Mouse (Mus musculus) embryonic facial prominence, embryonic 14.5 days (tissue): Measurements from ENCODE around the gene Smim1. TPM values are rescaled to one million over a fixed set of nuclear protein-coding genes. Genes with fewer than 3 reads are reported as not detected.

Experiments used
- ATAC-seq: fragments of 200-750 bp; cut with Nextera tagmentation; 2 replicates; pipeline ENCODE4 v1.8.0; 2017; ENCODE audit warnings: low read depth, moderate number of reproducible peaks, moderate TSS enrichment
- DNase-seq: peaks from one replicate; pipeline ENCODE4 v3.0.0-alpha.2; 2015; ENCODE audit warnings: low spot score
- H3K27ac ChIP-seq: fragments of 300-500 bp; sonication (generic); replicated peaks from 2 replicates; pipeline ENCODE4 v1.5.1; 2014; ENCODE audit warnings: low read depth, mild to moderate bottlenecking, low read length, moderate library complexity
- H3K27me3 ChIP-seq: fragments of 300-500 bp; sonication (generic); replicated peaks from 2 replicates; pipeline ENCODE4 v1.6.1; 2014; ENCODE audit warnings: low read length; ENCODE audit not compliant: control insufficient read depth, insufficient read depth
- H3K36me3 ChIP-seq: fragments of 300-500 bp; sonication (generic); 2 replicates; pipeline ENCODE4 v1.6.1; 2014; ENCODE audit warnings: low read length, mixed read lengths; ENCODE audit not compliant: control insufficient read depth, insufficient read depth
- H3K4me1 ChIP-seq: fragments of 300-500 bp; sonication (generic); 2 replicates; pipeline ENCODE4 v1.6.1; 2014; ENCODE audit warnings: antibody characterized with exemption, low read length; ENCODE audit not compliant: control insufficient read depth, insufficient read depth
- H3K4me2 ChIP-seq: fragments of 300-500 bp; sonication (generic); 2 replicates; pipeline ENCODE4 v1.6.1; 2014; ENCODE audit warnings: low read depth, mild to moderate bottlenecking, low read length, moderate library complexity, mixed read lengths
- H3K4me3 ChIP-seq: fragments of 300-500 bp; sonication (generic); 2 replicates; pipeline ENCODE4 v1.5.1; 2014; ENCODE audit warnings: low read depth, mild to moderate bottlenecking, low read length
- H3K9ac ChIP-seq: fragments of 300-500 bp; sonication (generic); 2 replicates; pipeline ENCODE4 v1.6.1; 2014; ENCODE audit warnings: low read depth, mild to moderate bottlenecking, low read length, moderate library complexity, mixed read lengths
- H3K9me3 ChIP-seq: fragments of 300-500 bp; sonication (generic); 2 replicates; pipeline ENCODE4 v1.6.1; 2016; ENCODE audit warnings: low read length; ENCODE audit not compliant: control insufficient read depth
- WGBS: fragments of 180-500 bp; shearing (Covaris S2); extraction: QIAGEN DNeasy Blood & Tissue Kit; methylation state at CpG from one replicate; pipeline ENCODE4 v1.1.7; 2014; 5-methylcytosine and 5-hydroxymethylcytosine counted together
- polyA plus RNA-seq: library from polyadenylated mRNA; unstranded; fragments of >200 nt; fragmentation: Nextera tagmentation; extraction: Ambion mirVana; gene quantifications from 2 replicates; pipeline ENCODE4 v1.2.1, GENCODE M21; 2014

Gene Smim1
- polyA plus RNA-seq, result 34.3 TPM in 2 replicates

DNA sequence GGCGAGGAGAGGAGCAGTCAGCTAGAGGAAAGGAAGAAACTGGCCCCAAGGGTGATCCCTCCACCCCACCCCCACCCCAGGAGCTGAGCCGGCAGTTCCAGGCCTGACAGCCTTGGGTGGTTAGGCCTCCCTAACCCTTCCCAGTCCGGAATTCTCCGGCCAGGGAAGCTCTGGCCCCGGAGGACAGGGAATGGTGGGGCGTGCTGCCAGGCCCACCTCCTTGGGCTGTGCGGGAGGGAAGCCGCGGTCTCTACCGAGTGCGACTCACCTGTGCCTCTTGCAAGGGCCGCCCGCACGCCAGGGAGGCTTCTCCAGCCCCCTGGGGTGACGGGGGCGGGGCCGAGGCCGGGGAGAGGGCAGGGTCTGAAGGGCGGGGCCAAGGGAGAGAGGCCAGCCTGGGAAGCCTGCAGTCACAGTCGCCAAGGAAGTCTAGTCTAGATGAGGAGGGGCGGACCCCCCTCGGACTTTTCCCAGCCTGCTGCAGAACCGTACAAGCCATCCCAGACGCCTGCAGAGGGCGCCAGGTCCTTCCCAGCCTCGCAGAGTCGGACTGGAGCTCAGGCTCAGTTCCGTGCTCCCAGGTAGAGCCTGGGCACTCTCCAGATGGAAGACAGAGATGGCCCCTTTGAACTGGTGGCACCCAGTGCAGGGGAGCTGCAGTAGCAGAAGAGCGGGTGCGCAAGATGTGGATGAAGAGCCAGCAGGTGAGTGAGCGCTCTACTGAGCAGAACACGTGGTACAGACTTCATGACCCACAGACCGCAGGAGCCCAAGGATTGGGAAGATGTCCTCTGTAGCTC is at the start of gene Smim1:
Smim1 (minus strand) TSS at position 590 of the 800 bp plus-strand sequence.
- Histone ChIP-seq H3K4me1 (no peaks in the 10 kb centered on the region), H3K36me3 (peaks cover 14% of the 10 kb centered on the region), H3K27me3 (peaks cover 4% of the 10 kb centered on the region; the same call in 1 of the 2 replicates), H3K9ac (peak within 1 kb of the TSS; percentile 56), H3K9me3 (no peaks in the 10 kb centered on the region), H3K27ac (no peak within 1 kb of the TSS), H3K4me2 (peak within 1 kb of the TSS; percentile 68), H3K4me3 (peak within 1 kb of the TSS; percentile 40)
- ATAC-seq (peak; percentile 80), DNase-seq (peak; percentile 79)
- WGBS, result 5% methylated on average over 25 of the region's 33 CpGs

GRCm38 (mm10) chr4:154071941-154072340 is 45.9 kb upstream of the Smim1 start:
- Histone ChIP-seq H3K27me3 (peaks cover 31% of the 10 kb centered on the region), H3K36me3 (no peaks in the 10 kb centered on the region), H3K4me1 (no peaks in the 10 kb centered on the region), H3K9me3 (no peaks in the 10 kb centered on the region), H3K4me3 (no peak overlapping the region), H3K9ac (no peak overlapping the region), H3K4me2 (0 out of 2 replicates have a peak overlapping the region, but pooled peaks have one; percentile 15), H3K27ac (no peak overlapping the region)
- 26% methylated on average over 10 of the region's 16 CpGs for WGBS
- ATAC-seq, result peak; percentile 48; the same call in 1 of the 2 replicates
- peak; percentile 72 for DNase-seq

DNA sequence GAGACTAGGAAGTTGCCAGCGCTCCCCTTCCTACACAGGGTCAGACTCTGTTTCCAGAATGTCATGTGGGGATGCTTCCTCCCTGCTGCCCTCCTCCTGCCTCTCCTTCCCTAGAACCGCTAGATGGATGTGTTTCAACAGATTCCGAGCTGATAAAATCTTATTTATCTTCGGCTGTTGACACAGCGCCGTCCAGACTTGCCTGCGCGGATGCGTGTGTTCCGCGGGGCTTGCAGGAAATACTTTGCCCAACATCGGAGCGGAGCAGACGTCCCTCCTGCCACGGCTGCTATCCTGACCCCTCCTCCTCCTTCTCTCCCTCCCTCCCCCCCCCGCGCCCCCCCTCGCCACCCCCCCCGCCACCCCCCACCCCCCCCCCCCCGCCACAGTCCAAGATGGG is 45.5 kb upstream of the Smim1 start:
- H3K4me2 ChIP-seq, result 0 out of 2 replicates have a peak overlapping the region, but pooled peaks have one; percentile 15
- ATAC-seq (0 out of 2 replicates have a peak, but pooled peaks have one; percentile 38), DNase-seq (peak; percentile 60)

GRCm38 (mm10) chr4:154070896-154071295 is 44.9 kb upstream of the Smim1 start:
- WGBS, result 2% methylated on average over 5 of the region's 5 CpGs
- Histone ChIP-seq H3K4me3 (no peak overlapping the region), H3K9ac (no peak overlapping the region), H3K4me1 (no peaks in the 10 kb centered on the region), H3K27ac (0 out of 2 replicates have a peak overlapping the region, but pooled peaks have one; percentile 21), H3K36me3 (no peaks in the 10 kb centered on the region), H3K27me3 (peaks cover 31% of the 10 kb centered on the region), H3K9me3 (no peaks in the 10 kb centered on the region), H3K4me2 (no peak overlapping the region)
- peak; percentile 54; the same call in 1 of the 2 replicates for ATAC-seq
- peak; percentile 77 for DNase-seq

More for the DNA sequence above, 45.5 kb upstream of the Smim1 start:
- H3K9me3 ChIP-seq, result no peaks in the 10 kb centered on the region
- no peak overlapping the region for H3K9ac ChIP-seq
- H3K27me3 ChIP-seq, result peaks cover 31% of the 10 kb centered on the region
- WGBS, result 1% methylated on average over 14 of the region's 20 CpGs
- H3K4me1 ChIP-seq, result no peaks in the 10 kb centered on the region
- no peak overlapping the region for H3K27ac ChIP-seq
- no peak overlapping the region for H3K4me3 ChIP-seq
- H3K36me3 ChIP-seq, result no peaks in the 10 kb centered on the region

DNA sequence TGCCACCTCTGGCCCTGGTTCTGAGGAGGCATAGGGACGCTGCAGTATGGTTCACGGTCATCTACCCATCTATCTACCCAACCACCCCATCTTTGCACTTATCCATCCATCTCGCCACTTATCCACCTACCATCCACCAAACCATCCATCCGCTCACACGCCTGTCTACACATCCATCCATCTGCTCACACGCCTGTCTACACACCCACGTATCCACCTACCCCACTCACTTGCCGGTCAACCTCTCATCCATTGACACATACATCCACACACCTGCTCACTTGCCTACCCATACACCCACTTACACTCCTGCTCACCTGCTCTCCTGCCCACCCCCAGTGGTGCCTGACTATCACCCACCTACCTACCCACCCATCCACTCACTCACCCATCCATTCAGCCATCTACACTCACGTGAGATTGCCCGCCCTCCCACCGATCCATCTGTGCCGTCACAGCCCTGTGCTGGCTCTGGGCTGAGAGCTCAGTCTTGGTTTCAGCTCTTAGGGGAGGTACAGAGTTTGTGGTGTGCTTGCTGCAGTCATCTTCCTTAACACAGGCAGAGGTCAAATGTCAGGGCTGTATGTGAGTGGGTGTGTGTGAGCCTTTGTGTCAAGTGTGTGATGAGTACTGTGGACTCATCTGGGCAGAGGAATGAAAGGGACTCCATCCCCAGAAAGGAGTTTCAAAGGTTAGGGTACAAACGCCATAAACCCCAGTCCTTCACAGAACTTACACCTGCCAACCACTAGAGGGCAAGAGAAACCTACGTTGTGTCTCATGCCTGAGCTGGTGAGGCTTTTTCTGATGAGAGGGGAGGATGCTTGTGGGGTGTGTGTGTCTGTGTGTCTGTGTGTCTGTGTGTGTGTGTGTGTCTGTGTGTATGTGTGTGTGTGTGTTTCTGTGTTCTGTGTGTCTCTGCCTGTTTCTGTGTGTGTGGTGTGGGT is 39.1 kb upstream of the Smim1 start:
- peak; percentile 78 for ATAC-seq

GRCm38 (mm10) chr4:154057696-154058095 is 31.7 kb upstream of the Smim1 start:
- WGBS, result 28% methylated on average over 4 of the region's 4 CpGs
- DNase-seq, result peak; percentile 67
- H3K27me3 ChIP-seq, result no peaks in the 10 kb centered on the region
- 0 out of 2 replicates have a peak, but pooled peaks cover 4% of the 10 kb centered on the region for H3K4me1 ChIP-seq
- H3K9me3 ChIP-seq, result no peaks in the 10 kb centered on the region
- H3K4me3 ChIP-seq, result no peak overlapping the region
- no peaks in the 10 kb centered on the region for H3K36me3 ChIP-seq
- H3K4me2 ChIP-seq, result no peak overlapping the region
- ATAC-seq, result peak; percentile 60
- H3K27ac ChIP-seq, result peak overlapping the region; percentile 61; the same call in 1 of the 2 replicates
- H3K9ac ChIP-seq, result no peak overlapping the region

More for the DNA sequence above, 39.1 kb upstream of the Smim1 start:
- Histone ChIP-seq H3K4me2 (no peak overlapping the region), H3K36me3 (no peaks in the 10 kb centered on the region), H3K27me3 (peaks cover under 1% of the 10 kb centered on the region; the same call in 1 of the 2 replicates), H3K27ac (no peak overlapping the region), H3K9me3 (no peaks in the 10 kb centered on the region), H3K9ac (peak overlapping the region; percentile 19; the same call in 1 of the 2 replicates), H3K4me3 (no peak overlapping the region), H3K4me1 (no peaks in the 10 kb centered on the region)
- DNase-seq, result peak; percentile 78
- WGBS, result 54% methylated on average over 14 of the region's 14 CpGs

- Histone ChIP-seq H3K36me3 (no peaks in the 10 kb centered on the region), H3K4me2 (no peak overlapping the region), H3K4me1 (0 out of 2 replicates have a peak, but pooled peaks cover 4% of the 10 kb centered on the region), H3K27ac (peak overlapping the region; percentile 61), H3K9me3 (no peaks in the 10 kb centered on the region), H3K4me3 (no peak overlapping the region), H3K9ac (no peak overlapping the region), H3K27me3 (no peaks in the 10 kb centered on the region)
- DNase-seq (peak; percentile 59), ATAC-seq (no peak)
- 27% methylated on average over 2 of the region's 2 CpGs for WGBS
Observed at GRCm38 (mm10) chr4:154056661-154057060, 30.6 kb upstream of the Smim1 start.

DNA sequence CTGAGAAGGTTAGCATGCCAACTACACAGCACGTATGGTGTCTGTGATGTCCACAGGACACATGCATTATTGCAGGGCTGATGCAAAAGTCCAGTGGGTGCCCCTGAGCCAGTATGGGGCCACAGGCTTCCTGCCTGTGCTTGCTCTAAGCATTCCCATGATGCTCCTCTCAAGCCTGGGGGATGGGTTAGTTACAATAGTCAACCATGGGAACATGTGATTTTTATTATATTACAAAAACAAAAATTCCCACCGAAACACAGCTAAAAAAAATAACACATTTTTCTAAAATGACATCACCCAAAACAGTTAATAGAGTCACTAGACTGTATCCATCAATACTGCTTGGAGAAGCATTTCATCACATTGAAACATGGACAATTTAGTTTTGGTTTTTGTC is 30.0 kb upstream of the Smim1 start:
- Histone ChIP-seq H3K4me2 (no peak overlapping the region), H3K4me3 (no peak overlapping the region), H3K36me3 (no peaks in the 10 kb centered on the region), H3K27ac (peak overlapping the region; percentile 61), H3K9me3 (no peaks in the 10 kb centered on the region), H3K9ac (no peak overlapping the region), H3K27me3 (no peaks in the 10 kb centered on the region), H3K4me1 (0 out of 2 replicates have a peak, but pooled peaks cover 4% of the 10 kb centered on the region)
- peak; percentile 66 for DNase-seq
- WGBS, result 33% methylated on average over 2 of the region's 2 CpGs
- ATAC-seq, result peak; percentile 31; the same call in 1 of the 2 replicates
